Mouse (Mus musculus) G1E-ER4 (cell line): ENCODE data around the gene Rcan2. TPM values are rescaled to one million over a fixed set of nuclear protein-coding genes. Genes with fewer than 3 reads are reported as not detected.

Experiments
- GATA1 ChIP-seq: IDR thresholded peaks from one replicate; pipeline ENCODE4 v1.8.0; 2012; ENCODE audit warnings: low read length, inconsistent platforms
- polyA plus RNA-seq: library from polyadenylated mRNA; stranded (reverse); fragments of >175 nt; gene quantifications from 2 replicates; pipeline ENCODE4 v1.2.3, GENCODE M21; 2012

The Rcan2 gene
- polyA plus RNA-seq, 1 experiment: not detected

DNA sequence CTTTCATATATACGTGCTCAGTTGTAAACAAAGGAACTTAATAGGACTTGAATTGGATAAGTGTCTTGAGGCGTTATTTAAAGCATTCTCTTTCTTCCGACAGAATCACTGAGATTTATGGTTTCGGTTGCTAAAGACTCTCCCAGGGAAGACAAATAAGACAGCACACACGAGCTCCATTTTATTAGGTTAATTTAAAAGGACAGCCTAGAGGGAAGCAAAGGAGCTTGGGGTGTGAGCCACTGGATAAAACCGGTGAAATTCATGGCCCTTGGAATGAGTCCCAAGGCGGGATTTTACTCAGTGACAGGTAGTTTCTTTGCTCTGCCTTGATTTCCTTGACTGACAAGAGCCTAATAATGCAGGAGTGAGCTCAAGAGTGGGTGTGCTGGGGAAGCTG lies 85.1 kb downstream of the Rcan2 start:
- TF ChIP-seq GATA1: no peak

DNA sequence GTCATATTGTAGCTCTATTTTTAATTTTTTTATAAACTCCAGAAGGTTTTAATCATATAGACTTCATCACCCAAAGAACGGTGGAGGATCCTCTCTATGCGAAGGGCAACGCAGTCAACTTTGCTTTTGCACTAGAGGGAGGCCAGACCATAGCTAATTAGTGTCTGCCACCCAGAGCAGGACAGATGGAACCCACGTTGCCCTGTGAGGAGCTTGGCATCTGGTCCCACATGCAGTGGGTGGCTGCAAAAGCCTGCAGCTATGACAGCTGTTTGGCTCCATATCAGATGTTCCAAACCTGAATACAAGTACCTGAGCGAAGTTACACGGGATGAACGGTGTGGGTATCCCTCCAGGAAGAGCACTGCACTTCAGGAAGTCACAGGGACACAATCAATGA lies 86.8 kb downstream of the Rcan2 start:
- TF ChIP-seq GATA1: no peak

DNA sequence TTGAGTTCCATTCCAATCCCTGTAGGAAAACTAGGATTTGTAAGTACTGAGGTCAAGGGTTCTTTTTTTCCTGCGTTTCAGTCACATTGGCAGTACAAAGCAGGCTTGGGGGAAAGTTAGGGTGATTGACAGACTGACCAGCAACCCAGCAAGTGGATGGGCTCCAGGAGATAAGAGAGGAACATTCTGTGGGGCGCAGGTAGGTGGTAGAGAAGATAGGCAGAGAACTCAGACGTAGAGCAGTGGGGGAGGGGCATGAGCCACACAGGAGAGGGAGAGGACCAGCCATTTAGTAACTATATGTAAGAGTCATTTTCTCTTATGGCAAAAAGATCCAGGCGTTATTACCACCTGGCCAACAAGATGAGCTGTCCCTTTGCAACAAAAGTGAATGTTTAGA lies 96.2 kb downstream of the Rcan2 start:
- TF ChIP-seq GATA1: no peak

DNA sequence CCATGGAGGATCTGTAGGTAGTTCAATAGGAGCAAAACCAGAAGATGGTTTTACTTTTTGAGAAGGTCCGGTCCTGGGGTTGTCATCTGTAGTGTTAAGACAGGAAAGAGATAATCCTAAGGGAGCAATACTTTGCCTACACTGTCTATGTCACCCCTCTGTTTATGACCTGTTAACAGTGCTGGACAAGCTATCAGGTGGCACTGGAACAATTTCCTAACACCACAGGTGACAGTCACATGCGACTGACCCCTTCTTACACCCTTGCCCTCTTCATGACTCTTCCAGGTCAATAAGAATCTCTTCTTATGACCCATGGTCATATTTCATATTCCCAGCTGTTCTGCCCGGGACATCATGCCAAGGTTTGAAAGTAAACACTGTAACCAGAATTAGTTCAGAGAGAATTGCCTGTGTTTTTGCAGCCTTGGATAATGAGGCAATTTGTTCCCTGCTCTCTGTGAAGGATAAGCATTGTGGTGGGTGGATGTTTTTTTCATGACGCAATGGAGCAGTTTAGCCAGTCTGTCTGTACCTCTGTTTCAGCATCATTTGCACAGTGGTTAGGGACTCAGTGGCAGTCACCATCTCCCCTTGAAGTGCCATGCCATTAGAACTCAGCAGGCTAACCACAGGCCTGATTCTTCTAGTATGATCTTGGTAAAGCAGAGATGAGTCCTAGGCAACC lies 98.4 kb downstream of the Rcan2 start:
- no peak for TF ChIP-seq GATA1

DNA sequence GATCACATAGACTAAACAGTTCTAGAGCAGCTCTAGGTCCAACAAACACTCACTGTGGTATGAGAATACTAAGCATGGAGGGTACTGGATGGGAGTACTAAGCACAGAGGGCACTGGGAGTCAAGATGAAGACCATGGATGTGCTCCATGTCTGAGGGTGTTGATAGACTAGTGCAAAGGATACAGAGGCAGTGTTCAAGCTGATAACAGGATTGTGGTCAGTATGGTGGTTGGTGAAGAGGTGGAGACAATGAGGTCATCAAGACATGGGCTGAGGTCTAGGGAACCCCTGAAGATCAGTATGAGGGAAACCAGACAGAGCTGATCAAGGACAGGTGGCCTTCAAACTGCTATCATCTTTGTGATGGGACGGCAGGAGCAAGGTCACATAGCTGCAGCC lies 99.0 kb downstream of the Rcan2 start:
- no peak for TF ChIP-seq GATA1

DNA sequence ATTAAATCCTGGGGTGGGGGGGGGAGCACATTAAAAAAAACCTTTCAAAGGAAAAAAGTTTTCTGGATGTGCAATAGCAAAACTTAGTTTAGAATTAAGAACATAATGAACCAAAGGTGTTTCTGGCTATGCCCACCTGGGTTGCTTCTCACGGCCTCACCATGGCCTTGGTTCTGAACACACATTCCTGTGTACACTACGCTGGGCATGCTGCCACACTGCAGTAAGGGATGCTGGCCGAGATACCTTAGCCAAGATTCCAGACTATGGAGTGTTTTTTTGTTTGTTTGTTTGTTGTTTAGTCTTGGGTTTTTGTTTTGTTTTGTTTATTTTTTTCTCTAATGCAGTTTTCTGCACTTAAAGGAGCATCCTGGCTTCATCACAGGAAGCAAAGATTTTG lies 100.3 kb downstream of the Rcan2 start:
- no peak for TF ChIP-seq GATA1

DNA sequence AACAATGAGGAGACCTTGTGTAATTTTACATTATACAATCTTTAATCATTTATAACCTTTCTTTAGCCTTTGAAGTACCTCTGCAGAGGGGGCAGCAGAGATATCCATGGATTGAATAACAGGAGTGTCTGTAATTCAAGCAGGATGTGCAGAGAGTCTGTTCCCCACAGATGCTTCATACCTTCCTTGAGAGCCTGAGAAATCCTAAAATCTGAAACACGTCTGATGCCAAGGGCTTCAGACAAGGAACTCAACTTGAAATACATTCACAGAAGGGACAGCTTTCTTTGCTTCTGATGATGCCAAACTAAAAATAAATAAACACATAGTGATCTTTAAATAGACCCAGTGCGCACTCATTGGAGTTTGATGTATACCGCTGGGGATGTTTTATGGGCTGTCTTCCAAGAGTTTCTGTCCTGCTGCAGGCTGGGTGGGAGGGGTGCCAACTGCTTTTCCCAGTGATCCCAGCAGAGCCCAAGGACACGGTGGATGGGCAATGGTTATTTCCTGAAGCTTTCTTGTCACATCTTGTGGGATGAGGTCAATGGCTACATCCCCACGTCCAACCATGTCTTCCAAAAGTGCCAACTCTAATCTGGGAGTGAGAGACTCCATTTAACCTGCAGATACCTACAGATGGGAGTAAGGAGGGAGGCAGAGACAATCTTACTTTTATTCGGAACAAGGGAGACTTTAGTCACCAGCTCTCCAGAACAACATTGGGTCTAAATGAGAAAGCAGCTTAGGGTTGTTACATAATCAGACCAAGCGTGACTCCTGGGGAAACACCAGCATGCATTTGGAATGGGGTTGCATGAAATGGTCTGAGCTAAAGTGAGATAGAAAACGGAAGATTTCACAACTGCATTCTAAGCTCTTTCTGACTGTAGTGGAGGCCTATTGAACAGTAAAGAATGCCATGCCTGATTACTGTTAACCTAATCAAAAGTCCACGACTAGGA lies 102.9 kb downstream of the Rcan2 start:
- no peak for TF ChIP-seq GATA1

DNA sequence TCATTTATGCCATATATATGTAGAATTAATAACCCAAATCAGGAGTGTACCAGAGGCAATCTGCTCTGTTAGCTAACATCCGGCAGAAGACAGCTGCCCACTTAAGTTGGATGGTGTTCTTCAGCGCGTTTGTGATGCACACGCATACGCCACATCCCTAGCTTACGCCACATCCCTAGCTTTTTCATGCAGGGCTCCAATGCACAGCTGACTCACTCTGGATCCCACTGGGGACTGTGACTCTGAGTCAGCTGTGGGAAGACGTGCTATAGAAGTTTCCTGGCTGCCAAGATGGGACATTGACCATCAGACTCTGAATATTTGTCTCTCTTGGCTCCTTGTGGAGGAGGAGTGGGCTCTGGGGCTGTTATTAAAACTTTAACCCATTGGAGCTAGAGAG lies 103.7 kb downstream of the Rcan2 start:
- TF ChIP-seq GATA1: no peak

DNA sequence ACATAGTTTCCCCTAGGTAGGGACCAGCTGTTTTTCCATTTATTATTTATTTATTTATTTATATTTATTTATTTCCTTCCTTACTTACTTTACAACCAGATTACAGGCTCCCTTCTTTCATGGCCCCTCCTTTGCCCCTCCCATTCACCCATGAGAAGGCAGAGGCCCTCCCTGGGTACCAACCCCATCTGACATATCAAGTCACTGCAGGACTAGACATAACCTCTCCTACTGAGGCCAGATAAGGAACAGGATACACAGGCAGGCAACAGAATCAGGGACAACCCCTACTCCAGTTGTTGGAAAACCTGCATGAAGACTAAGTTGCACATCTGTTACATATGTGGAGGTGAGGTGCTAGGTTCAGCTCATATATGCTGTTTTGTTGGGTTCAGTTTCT lies 105.6 kb downstream of the Rcan2 start:
- no peak for TF ChIP-seq GATA1

DNA sequence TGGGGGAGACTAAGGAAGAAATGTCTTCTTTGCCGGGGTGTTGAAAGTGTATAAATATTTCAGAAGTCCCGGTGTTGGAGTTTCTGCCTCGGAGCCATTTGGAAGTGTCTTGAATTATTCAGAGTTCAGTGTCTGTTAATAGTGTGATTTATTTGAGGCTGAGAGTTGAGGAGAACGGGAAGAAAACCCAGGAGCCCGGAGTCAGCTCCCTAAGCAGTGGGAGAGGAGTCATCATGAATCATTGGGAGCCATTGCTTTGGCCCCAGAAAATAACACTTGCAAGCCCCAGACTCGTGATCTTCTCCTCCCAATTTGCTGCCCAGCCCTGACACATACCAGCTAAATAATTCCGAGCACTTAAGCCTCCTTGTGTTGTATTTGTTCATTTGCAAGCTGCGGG lies 115.0 kb downstream of the Rcan2 start:
- no peak for TF ChIP-seq GATA1

DNA sequence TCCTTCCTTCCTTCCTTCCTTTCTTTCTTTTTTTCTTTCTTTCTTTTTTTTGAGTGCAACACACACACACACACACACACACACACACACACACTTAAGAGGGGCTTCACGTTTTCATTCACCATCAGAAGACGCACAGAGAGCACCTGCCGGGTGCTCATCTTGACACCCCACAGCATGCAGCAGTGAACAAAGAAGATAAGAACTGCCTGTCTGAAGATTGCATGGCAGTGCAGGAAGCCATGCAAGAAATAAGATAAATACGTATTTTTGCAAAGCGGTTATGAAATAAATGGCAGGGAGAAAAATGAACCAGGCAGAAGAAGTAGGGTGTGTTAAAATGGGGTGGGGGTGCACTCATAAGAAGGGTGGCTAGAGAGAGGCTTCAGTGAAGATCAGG lies 116.0 kb downstream of the Rcan2 start:
- TF ChIP-seq GATA1: no peak

DNA sequence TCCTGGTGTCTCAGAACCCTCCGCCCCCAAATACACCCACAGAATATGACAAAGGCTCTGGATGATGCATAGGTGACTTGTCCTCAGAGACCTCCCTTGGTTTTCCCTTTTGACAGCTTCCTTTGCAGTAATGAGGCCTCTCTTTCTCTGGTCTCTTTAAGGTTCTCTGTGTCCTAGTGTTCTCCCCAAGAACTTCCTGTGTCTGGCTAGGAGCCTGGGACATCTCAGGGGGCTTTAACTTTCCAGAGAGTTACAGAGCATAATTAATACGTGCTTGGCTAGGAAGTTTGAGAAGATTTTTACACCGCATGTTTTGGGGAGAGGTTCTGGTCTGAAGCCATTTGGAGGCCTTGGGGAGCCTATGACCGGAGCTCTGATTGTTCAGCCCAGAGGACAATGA lies 128.7 kb downstream of the Rcan2 start:
- no peak for TF ChIP-seq GATA1

DNA sequence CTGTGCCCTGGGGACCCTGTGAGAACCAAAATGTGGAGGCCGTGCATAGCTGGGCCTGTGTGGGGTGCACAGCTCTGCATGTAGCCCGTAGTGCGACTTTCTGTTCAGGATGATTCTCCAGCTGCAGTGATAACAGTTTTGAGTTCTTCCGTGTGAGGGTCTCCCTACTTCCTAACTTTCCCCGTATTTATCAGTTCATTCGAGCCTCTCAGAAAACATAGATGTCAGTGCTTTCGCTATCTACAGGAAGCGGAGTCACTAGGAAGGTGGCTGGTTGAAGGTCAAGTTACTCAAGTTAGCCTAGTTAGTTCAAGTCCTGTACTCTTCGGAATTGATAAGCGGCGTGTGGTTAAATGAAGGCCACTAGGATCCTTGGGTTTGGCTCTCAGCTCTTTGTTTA lies 130.6 kb downstream of the Rcan2 start:
- TF ChIP-seq GATA1: no peak

DNA sequence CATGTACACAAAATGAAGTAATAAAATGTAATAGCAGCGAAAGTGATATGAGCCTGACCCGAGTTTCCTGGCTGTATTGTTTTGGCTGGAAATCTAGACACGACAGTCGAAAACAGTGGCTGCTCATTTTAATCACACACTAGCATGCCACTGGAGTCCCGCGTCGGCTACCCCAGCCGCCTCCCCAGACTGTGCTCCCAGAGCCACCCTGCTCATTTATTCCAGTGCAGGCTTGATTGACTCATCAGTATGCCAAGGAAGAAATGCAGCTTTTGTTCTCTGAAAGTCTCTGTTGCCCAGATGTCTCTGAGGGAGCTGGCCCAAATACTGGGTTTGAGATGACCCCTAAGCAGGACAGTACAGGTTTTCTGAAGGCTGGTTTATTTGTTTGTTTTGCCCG lies 132.9 kb downstream of the Rcan2 start:
- no peak for TF ChIP-seq GATA1

DNA sequence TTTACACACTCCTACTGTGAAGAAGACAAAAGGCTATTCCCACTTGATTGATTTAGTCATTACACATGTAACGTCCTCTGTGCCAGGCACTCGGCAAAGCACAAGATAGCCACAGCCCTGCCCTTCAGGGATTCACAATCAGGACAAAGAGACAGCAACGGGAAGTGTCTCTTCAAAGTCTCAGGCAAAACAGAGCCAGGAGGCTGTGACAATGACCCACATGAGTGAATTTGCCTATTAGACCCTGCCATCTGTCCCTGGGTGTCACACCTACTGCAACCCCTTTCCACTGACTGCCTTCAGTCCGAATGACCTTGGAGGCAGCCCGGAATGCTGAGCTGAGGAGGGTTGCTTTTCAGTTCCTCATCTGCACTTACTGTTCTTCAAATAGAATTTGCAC lies 151.1 kb downstream of the Rcan2 start:
- TF ChIP-seq GATA1: no peak

DNA sequence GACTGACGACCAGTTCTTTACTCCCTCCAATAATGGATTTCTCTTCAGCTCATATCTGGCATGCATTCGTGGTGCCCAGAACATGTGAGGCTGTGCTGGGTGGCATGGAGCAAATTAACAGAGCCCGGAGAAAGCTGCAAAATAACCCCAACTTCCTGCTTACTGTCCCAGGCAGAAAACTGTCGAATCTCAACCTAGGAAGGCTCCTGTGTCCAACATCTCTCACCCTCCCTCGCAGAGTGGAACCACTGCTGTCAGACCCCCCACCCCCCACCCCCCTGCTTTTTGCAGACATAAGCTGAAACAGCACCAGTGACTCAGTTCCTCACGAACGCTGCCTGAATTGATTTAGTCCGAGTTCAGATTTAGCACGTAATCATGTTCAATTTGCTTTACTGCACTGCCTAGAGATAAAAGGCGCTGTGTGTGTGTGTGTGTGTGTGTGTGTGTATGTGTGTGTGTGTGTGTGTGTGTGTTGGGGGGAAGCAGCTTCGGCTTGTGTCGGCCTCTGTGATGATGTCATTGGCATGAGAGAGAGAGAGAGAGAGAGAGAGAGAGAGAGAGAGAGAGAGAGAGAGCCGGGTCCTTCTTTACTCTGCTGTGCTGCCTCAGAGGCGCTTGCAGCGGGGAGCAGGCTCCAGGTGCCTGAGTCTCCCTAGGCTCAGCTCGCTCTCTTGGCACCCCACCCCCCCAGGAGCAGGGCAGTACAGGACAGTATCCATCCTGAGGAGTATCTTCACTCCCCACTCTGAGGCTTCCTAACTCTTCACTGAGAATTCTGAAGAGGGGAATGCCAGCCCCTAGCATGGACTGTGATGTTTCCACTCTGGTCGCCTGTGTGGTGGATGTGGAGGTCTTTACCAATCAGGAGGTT lies 151.7 kb downstream of the Rcan2 start:
- TF ChIP-seq GATA1: no peak
